Mouse (Mus musculus) stomach, postnatal 0 days (tissue): ENCODE results near the gene Tfip11. TPM values are rescaled to one million over a fixed set of nuclear protein-coding genes. Genes with fewer than 3 reads are reported as not detected.

Experiments
- ATAC-seq: fragments of 200-750 bp; cut with Nextera tagmentation; 2 replicates; pipeline ENCODE4 v1.8.0; 2017; ENCODE audit not compliant: low FRiP score, low TSS enrichment
- DNase-seq: peaks from one replicate; pipeline ENCODE4 v3.0.0-alpha.2; 2016; ENCODE audit warnings: low spot score
- H3K27ac ChIP-seq: fragments of 300-500 bp; sonication (generic); replicated peaks from 2 replicates; pipeline ENCODE4 v1.5.1; 2014; ENCODE audit warnings: mild to moderate bottlenecking, control low read depth
- H3K27me3 ChIP-seq: fragments of 300-500 bp; sonication (generic); 2 replicates; pipeline ENCODE4 v1.6.1; 2014; ENCODE audit warnings: low read length; ENCODE audit not compliant: control insufficient read depth, insufficient read depth
- H3K36me3 ChIP-seq: fragments of 300-500 bp; sonication (generic); 2 replicates; pipeline ENCODE4 v1.6.1; 2014; ENCODE audit warnings: low read length, mixed read lengths; ENCODE audit not compliant: control insufficient read depth, insufficient read depth
- H3K4me1 ChIP-seq: fragments of 300-500 bp; sonication (generic); replicated peaks from 2 replicates; pipeline ENCODE4 v1.6.1; 2014; ENCODE audit warnings: antibody characterized with exemption; ENCODE audit not compliant: control insufficient read depth, insufficient read depth
- H3K4me2 ChIP-seq: fragments of 300-500 bp; sonication (generic); replicated peaks from 2 replicates; pipeline ENCODE4 v1.6.1; 2014; ENCODE audit warnings: low read depth, mild to moderate bottlenecking, control low read depth, moderate library complexity
- H3K4me3 ChIP-seq: fragments of 300-500 bp; sonication (generic); 2 replicates; pipeline ENCODE4 v1.5.1; 2014; ENCODE audit warnings: low read depth, low read length, control low read depth
- H3K9ac ChIP-seq: fragments of 300-500 bp; sonication (generic); 2 replicates; pipeline ENCODE4 v1.6.1; 2014; ENCODE audit warnings: mild to moderate bottlenecking, low read length, control low read depth, mixed read lengths
- H3K9me3 ChIP-seq: fragments of 300-500 bp; sonication (generic); 2 replicates; pipeline ENCODE4 v1.6.1; 2016; ENCODE audit warnings: low read length; ENCODE audit not compliant: control insufficient read depth
- CTCF ChIP-seq: IDR thresholded peaks from 2 replicates; pipeline ENCODE4 v1.5.1; 2016; ENCODE audit warnings: antibody characterized with exemption, low read depth, mild to moderate bottlenecking, moderate library complexity
- EP300 ChIP-seq: optimal IDR thresholded peaks from 2 replicates; pipeline ENCODE3; 2016; ENCODE audit warnings: antibody characterized with exemption
- WGBS: fragments of 180-500 bp; shearing (Covaris S2); extraction: QIAGEN DNeasy Blood & Tissue Kit; methylation state at CpG from one replicate; pipeline ENCODE4 v1.1.7; 2014; 5-methylcytosine and 5-hydroxymethylcytosine counted together
- polyA plus RNA-seq: library from polyadenylated mRNA; unstranded; fragments of >200 nt; fragmentation: Nextera tagmentation; extraction: Ambion mirVana; gene quantifications from 2 replicates; pipeline ENCODE4 v1.2.1, GENCODE M21; 2015

The Tfip11 gene
- polyA plus RNA-seq, 1 experiment from 2014 or later = 12.4 TPM

DNA sequence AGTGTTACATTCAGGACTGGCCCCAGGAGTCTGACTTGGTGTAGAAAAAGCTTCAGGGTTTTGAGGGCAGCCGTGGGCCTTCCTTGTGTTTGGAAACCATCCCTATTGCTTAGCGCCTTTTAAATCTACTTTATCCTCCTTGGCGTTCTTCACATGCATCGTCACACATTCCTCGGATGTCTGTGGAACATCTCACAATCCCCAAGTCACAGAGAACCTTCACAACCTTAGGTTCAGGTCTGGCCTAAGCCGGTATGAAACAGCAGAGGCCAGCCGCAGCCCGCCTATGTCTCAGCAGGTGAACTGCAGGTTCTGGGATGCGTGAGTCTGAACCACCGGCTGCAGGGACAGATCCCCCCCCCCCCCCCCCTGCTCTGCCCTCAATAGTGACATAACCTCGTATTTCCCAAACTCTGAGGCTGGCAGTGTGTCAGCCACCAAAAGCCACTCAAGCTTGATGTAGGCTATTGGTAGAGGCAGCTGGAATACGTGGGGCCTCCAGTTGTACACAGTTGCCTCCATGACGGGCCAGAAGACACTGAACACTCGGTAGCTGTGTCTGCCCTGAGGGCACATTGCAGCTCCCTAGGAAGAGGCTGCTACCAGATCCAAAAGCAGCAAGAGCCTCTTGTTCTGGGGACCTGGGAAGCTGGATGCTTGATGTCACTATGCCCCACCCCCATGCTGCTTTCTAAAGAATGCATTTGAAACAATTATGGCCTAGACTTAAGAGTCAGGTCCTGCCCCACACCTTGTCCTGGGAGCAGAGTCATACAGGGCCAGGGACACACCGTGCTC is 45.1 kb upstream of the Tfip11 start:
- 62% methylated on average over 15 of the region's 15 CpGs for WGBS
- DNase-seq = no peak
- Histone ChIP-seq H3K27ac (peak overlapping the region; percentile 49; the same call in 1 of the 2 replicates), H3K4me3 (no peak overlapping the region), H3K36me3 (no peaks in the 10 kb centered on the region), H3K9ac (no peak overlapping the region), H3K4me2 (no peak overlapping the region), H3K9me3 (no peaks in the 10 kb centered on the region), H3K4me1 (no peaks in the 10 kb centered on the region; the same call in 1 of the 2 replicates), H3K27me3 (no peaks in the 10 kb centered on the region)
- no peak for TF ChIP-seq CTCF
- TF ChIP-seq EP300 = no peak
- ATAC-seq = no peak

DNA sequence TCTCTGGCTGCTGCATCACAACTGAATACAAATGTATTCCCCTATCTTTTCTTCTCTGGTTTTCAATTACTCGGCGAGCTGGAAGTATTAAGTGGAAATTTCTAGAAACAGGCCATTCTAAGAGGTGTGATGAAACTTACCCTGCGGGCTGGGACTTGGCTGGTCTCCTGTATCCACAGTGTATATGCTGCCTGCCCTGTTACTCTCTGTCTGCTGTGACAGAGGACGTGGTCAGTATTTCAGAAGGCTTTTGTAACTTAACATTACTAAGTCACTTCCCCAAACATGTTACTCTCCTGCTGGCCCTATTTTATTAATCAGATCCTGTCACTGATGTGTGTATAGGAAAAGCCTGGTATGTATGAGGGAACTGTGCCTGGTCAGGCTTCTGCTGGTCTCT is 44.5 kb upstream of the Tfip11 start:
- DNase-seq = no peak
- no peak for TF ChIP-seq EP300
- no peak for TF ChIP-seq CTCF
- no peak overlapping the region for H3K27ac ChIP-seq
- H3K4me3 ChIP-seq = no peak overlapping the region
- H3K9me3 ChIP-seq = no peaks in the 10 kb centered on the region
- no peaks in the 10 kb centered on the region for H3K36me3 ChIP-seq
- 78% methylated on average over 4 of the region's 4 CpGs for WGBS
- no peaks in the 10 kb centered on the region; the same call in 1 of the 2 replicates for H3K4me1 ChIP-seq
- no peak for ATAC-seq
- H3K27me3 ChIP-seq = no peaks in the 10 kb centered on the region
- no peak overlapping the region for H3K9ac ChIP-seq
- no peak overlapping the region for H3K4me2 ChIP-seq

DNA sequence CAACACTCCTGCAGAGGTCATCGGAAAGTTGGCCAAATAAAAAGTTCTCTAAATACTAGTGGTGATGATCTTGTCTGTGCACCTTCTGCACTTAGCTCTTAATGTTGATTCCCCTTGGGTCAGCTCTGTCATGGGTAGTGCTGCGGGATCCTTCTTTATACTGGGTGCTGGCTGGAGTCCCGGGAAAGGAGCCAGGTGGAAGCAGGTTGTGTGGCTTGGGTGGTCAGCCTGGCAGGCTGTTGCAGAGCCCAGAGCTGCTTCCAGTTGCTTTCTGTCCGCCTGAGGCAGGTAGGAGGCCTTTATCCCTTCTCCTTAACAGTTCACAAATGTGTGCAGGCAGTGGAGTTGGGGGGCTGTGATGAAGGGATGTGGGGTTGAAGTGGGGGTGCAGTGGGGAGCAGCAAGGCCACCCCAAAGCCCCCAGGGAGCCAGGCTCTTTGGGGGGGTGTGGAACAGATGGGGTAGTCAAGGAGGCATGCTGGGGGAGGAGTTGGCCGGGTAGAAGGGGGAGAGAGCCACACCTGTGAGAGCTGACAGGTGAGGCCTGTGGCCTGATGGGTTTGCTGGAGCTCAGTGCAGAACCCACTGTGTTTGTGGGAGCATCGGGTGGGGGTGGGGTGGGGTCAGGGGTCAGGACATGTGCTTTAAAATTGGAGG is 43.9 kb upstream of the Tfip11 start:
- H3K4me2 ChIP-seq = no peak overlapping the region
- DNase-seq = no peak
- no peaks in the 10 kb centered on the region for H3K9me3 ChIP-seq
- H3K9ac ChIP-seq = no peak overlapping the region
- H3K27me3 ChIP-seq = no peaks in the 10 kb centered on the region
- no peak for ATAC-seq
- no peaks in the 10 kb centered on the region; the same call in 1 of the 2 replicates for H3K4me1 ChIP-seq
- TF ChIP-seq CTCF (no peak), EP300 (no peak)
- 0 out of 2 replicates have a peak overlapping the region, but pooled peaks have one; percentile 13 for H3K27ac ChIP-seq
- H3K36me3 ChIP-seq = no peaks in the 10 kb centered on the region
- WGBS = 60% methylated on average over 6 of the region's 6 CpGs
- H3K4me3 ChIP-seq = no peak overlapping the region

DNA sequence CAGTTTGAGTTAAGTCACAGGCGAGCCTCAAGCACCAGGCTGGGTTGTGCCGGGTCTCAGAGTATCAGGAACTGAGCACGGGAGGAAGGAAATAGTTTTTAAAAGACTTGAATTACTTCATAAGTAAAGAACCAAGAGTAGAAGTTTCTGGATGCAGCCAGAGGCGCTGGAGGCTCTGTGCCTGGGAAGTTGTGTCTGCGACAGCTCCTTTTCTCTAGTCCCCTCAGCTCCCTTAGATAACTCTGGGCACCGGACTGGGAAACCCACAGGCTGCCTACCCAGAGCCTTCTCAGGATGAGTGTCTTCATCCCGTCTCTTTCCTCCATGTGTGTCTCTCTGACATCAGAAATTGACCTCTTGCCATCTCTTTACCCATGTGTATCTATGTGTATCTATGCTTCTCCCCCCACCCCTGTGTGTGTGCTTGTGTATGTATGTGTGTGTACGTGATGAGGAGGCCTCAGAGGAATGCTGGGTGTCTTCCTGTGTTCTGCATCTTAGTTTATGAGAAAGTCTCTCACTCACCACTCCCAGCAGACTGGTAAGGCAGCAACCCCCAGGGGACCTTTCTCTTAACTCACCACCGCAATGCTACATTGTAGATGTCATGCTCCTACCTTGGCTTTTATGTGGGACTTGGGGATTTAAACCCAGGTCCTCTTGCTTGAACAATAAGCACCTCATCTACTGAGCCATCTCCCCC is 43.2 kb upstream of the Tfip11 start:
- TF ChIP-seq EP300 = no peak
- no peak for TF ChIP-seq CTCF
- DNase-seq = no peak
- H3K27me3 ChIP-seq = no peaks in the 10 kb centered on the region
- H3K4me2 ChIP-seq = no peak overlapping the region
- no peaks in the 10 kb centered on the region for H3K9me3 ChIP-seq
- ATAC-seq = no peak
- H3K4me1 ChIP-seq = no peaks in the 10 kb centered on the region; the same call in 1 of the 2 replicates
- H3K36me3 ChIP-seq = no peaks in the 10 kb centered on the region
- 0 out of 2 replicates have a peak overlapping the region, but pooled peaks have one; percentile 13 for H3K27ac ChIP-seq
- H3K4me3 ChIP-seq = no peak overlapping the region
- no peak overlapping the region for H3K9ac ChIP-seq
- 67% methylated on average over 9 of the region's 9 CpGs for WGBS

- Histone ChIP-seq H3K27me3 (no peaks in the 10 kb centered on the region), H3K4me3 (no peak overlapping the region), H3K4me2 (no peak overlapping the region), H3K36me3 (no peaks in the 10 kb centered on the region), H3K9me3 (no peaks in the 10 kb centered on the region), H3K9ac (no peak overlapping the region), H3K27ac (0 out of 2 replicates have a peak overlapping the region, but pooled peaks have one; percentile 24), H3K4me1 (peaks cover 4% of the 10 kb centered on the region)
- WGBS = 59% methylated on average over 10 of the region's 10 CpGs
- no peak for ATAC-seq
- DNase-seq = no peak
- TF ChIP-seq EP300 = no peak
- TF ChIP-seq CTCF = no peak
Measured at GRCm38 (mm10) chr5:112283543-112284202, 42.5 kb upstream of the Tfip11 start.
